Mouse (Mus musculus) midbrain, embryonic 11.5 days (tissue): ENCODE results near the gene Baz1a. TPM values are rescaled to one million over a fixed set of nuclear protein-coding genes. Genes with fewer than 3 reads are reported as not detected.
"Not testable (repeated sequence)": the region's sequence is repeated elsewhere in the genome, so short reads cannot be mapped to it uniquely, and the experiment has no call there.

ENCODE experiments used
- ATAC-seq: fragments of 200-750 bp; cut with Nextera tagmentation; 2 replicates; pipeline ENCODE4 v1.8.0; 2017; ENCODE audit warnings: moderate TSS enrichment, moderate library complexity; ENCODE audit not compliant: low FRiP score
- DNase-seq: peaks from one replicate; pipeline ENCODE4 v3.0.0; 2015; ENCODE audit warnings: low spot score; ENCODE audit errors: missing footprints
- H3K27ac ChIP-seq: fragments of 300-500 bp; sonication (generic); 2 replicates; pipeline ENCODE4 v1.5.1; 2014; ENCODE audit warnings: low read depth, low read length
- H3K27me3 ChIP-seq: fragments of 300-500 bp; sonication (generic); 2 replicates; pipeline ENCODE4 v1.6.1; 2014; ENCODE audit warnings: mild to moderate bottlenecking, low read length, moderate library complexity, mixed read lengths; ENCODE audit not compliant: control insufficient read depth, insufficient read depth
- H3K36me3 ChIP-seq: fragments of 300-500 bp; sonication (generic); 2 replicates; pipeline ENCODE4 v1.6.1; 2014; ENCODE audit warnings: mild to moderate bottlenecking, low read length, moderate library complexity, mixed read lengths; ENCODE audit not compliant: control insufficient read depth, insufficient read depth
- H3K4me1 ChIP-seq: fragments of 300-500 bp; sonication (generic); 2 replicates; pipeline ENCODE4 v1.6.1; 2014; ENCODE audit warnings: low read length; ENCODE audit not compliant: control insufficient read depth, insufficient read depth
- H3K4me2 ChIP-seq: fragments of 300-500 bp; sonication (generic); 2 replicates; pipeline ENCODE4 v1.6.1; 2014; ENCODE audit warnings: mild to moderate bottlenecking, moderate library complexity
- H3K4me3 ChIP-seq: fragments of 300-500 bp; sonication (generic); 2 replicates; pipeline ENCODE4 v1.5.1; 2014; ENCODE audit warnings: low read depth, low read length
- H3K9ac ChIP-seq: fragments of 300-500 bp; sonication (generic); 2 replicates; pipeline ENCODE4 v1.6.1; 2014; ENCODE audit warnings: low read length
- H3K9me3 ChIP-seq: fragments of 300-500 bp; sonication (generic); 2 replicates; pipeline ENCODE4 v1.6.1; 2016; ENCODE audit warnings: low read length; ENCODE audit not compliant: control insufficient read depth
- WGBS: fragments of 180-500 bp; shearing (Covaris S2); extraction: QIAGEN DNeasy Blood & Tissue Kit; methylation state at CpG from one replicate; pipeline ENCODE4 v1.1.7; 2014; 5-methylcytosine and 5-hydroxymethylcytosine counted together
- polyA plus RNA-seq: library from polyadenylated mRNA; unstranded; fragments of >200 nt; fragmentation: Nextera tagmentation; extraction: Ambion mirVana; gene quantifications from 2 replicates; pipeline ENCODE4 v1.2.1, GENCODE M21; 2014

The Baz1a gene
- polyA plus RNA-seq, 1 experiment from 2014 or later: 34.3 TPM

GRCm38 (mm10) chr12:55016339-55017118 lies 2.4 kb upstream of the Baz1a start:
- H3K4me1 ChIP-seq: no peaks in the 10 kb centered on the region
- H3K27me3 ChIP-seq: no peaks in the 10 kb centered on the region
- 78% methylated on average over 8 of the region's 8 CpGs for WGBS
- no peak for ATAC-seq
- H3K9ac ChIP-seq: no peak overlapping the region
- H3K9me3 ChIP-seq: no peaks in the 10 kb centered on the region
- H3K36me3 ChIP-seq: no peaks in the 10 kb centered on the region
- no peak for DNase-seq
- H3K4me2 ChIP-seq: no peak overlapping the region
- no peak overlapping the region for H3K4me3 ChIP-seq
- H3K27ac ChIP-seq: no peak overlapping the region

DNA sequence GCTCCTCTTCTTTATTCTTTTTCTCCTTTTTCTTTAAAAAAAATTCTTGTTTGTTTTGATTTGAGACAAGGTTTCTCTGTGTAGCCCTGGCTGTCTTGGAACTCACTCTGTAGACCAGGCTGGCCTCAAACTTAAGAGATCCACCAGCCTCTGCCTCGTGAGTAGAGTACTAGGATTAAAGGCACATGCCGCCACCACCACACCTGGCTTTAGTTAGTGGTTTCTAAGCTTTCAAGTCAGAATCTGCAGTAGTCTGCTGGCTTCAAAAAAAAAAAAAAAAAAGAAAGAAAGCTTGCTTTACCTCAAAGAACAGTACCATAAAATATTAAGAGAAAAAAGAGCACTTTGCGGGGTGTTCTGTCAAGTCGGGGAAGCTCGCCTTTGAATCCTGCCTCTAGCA lies 1.3 kb upstream of the Baz1a start:
- Histone ChIP-seq H3K27ac (no peak overlapping the region), H3K36me3 (no peaks in the 10 kb centered on the region), H3K4me2 (no peak overlapping the region), H3K4me3 (no peak overlapping the region), H3K9me3 (no peaks in the 10 kb centered on the region), H3K9ac (no peak overlapping the region), H3K27me3 (no peaks in the 10 kb centered on the region), H3K4me1 (no peaks in the 10 kb centered on the region)
- DNase-seq (no peak), ATAC-seq (no peak)
- 87% methylated on average over 5 of the region's 5 CpGs for WGBS

DNA sequence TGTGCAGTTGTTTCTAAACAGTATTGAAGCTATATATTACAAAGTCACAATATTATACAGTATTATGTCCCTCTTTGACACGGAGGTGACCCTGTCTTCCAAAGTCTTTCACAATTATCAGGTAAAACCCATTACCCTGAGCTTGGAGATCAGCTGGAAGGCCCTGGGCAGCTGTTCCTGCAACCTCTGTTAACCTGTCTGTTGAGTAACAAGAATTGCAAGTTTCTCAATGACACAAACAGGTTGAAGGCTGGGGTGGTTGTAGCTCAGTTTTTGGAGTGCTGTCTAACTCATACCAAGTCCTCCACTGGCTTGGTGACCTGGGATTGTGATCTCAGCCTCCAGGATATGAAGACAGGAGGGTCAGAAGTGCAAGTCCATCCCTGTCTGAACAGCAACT lies 1.1 kb downstream of the Baz1a start:
- ATAC-seq (no peak), DNase-seq (no peak)
- H3K27me3 ChIP-seq: no peaks in the 10 kb centered on the region
- H3K27ac ChIP-seq: no peak overlapping the region
- H3K9ac ChIP-seq: no peak overlapping the region
- no peaks in the 10 kb centered on the region for H3K4me1 ChIP-seq
- H3K9me3 ChIP-seq: no peaks in the 10 kb centered on the region
- H3K36me3 ChIP-seq: no peaks in the 10 kb centered on the region
- H3K4me2 ChIP-seq: no peak overlapping the region
- WGBS: 72% methylated on average over 1 of the region's 1 CpGs
- H3K4me3 ChIP-seq: no peak overlapping the region

DNA sequence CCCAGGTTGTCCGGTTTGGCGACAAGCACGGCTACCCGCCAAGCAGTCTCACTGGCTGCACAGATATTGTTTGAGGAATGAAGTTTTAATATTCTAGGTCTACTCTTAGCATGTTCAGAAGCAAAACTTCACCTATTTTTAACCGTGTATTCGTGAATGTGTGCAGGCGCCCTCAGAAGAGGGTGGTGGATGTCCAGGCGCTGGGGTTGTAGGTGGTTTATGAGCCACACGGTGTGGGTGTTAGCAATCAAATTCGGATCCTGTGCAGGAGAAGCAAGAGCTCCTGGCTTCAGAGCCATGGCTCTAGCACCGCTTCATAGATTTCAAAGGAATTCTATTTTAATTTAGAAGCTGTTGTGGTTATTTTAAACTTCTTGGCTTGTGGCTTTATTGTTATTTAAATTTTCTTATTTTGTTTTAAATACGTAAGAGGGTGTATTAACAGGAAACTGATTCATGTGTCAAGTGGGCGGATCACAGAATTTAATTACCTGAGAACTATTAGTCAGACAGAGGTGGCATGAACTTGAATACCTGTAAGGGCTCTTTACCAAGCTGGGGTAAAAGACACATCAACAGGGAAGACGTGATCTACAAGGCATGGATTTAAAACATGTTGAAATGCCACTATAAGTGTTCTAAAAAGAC lies 6.7 kb downstream of the Baz1a start:
- DNase-seq (no peak), ATAC-seq (no peak)
- no peaks in the 10 kb centered on the region for H3K9me3 ChIP-seq
- no peaks in the 10 kb centered on the region for H3K4me1 ChIP-seq
- H3K27ac ChIP-seq: no peak overlapping the region
- H3K27me3 ChIP-seq: no peaks in the 10 kb centered on the region
- H3K36me3 ChIP-seq: no peaks in the 10 kb centered on the region
- H3K4me2 ChIP-seq: no peak overlapping the region
- H3K9ac ChIP-seq: no peak overlapping the region
- no peak overlapping the region for H3K4me3 ChIP-seq
- WGBS: 92% methylated on average over 14 of the region's 14 CpGs

DNA sequence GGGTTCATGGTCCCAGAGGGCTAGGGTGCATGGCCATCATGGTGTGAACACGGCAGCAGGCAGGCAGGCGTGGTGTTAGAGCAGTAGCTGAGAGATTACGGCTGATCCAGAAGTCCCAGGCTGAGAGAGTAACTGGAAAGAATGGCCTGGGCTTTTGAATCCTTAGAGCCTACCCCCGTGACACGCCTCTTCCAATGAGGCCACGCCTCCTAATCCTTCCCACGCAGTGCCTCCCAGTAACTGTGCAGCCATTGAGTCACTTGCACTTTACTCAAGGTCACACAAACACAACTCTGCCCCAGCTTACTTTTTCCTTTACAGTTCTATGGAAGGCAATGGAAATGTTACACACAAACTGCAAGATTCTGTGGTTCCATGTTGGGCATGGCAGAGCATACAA lies 8.1 kb downstream of the Baz1a start:
- ATAC-seq (no peak), DNase-seq (no peak)
- no peak overlapping the region for H3K4me2 ChIP-seq
- H3K27me3 ChIP-seq: no peaks in the 10 kb centered on the region
- 92% methylated on average over 7 of the region's 7 CpGs for WGBS
- H3K9me3 ChIP-seq: no peaks in the 10 kb centered on the region
- H3K4me1 ChIP-seq: no peaks in the 10 kb centered on the region
- no peaks in the 10 kb centered on the region for H3K36me3 ChIP-seq
- no peak overlapping the region for H3K4me3 ChIP-seq
- H3K9ac ChIP-seq: no peak overlapping the region
- H3K27ac ChIP-seq: no peak overlapping the region

GRCm38 (mm10) chr12:55004396-55004795 lies 9.8 kb downstream of the Baz1a start:
- ATAC-seq: no peak
- Histone ChIP-seq H3K4me1 (no peaks in the 10 kb centered on the region), H3K27me3 (no peaks in the 10 kb centered on the region), H3K9me3 (no peaks in the 10 kb centered on the region), H3K9ac (no peak overlapping the region), H3K4me2 (no peak overlapping the region), H3K36me3 (no peaks in the 10 kb centered on the region), H3K27ac (no peak overlapping the region), H3K4me3 (no peak overlapping the region)
- no peak for DNase-seq
- WGBS: 88% methylated on average over 3 of the region's 3 CpGs

DNA sequence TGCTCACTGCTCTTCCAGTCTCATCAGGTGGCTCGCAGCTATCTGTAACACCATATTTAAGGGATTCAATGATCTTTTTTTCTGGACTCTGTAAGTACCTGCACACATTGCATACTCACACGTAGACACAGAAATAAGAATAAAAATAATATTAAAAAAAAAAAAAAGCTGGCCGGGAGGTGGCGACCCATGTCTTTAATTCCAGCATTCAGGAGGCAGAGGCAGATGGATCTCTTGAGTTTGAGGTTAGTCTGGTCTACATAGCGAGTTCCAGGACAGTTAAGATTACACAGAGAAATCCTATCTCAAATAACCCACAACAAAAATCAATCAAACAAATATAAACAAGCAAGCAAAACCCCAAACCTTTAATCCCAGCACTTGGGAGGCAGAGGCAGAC lies 10.3 kb downstream of the Baz1a start:
- ATAC-seq: no peak
- WGBS: 93% methylated on average over 5 of the region's 5 CpGs
- no peaks in the 10 kb centered on the region for H3K36me3 ChIP-seq
- no peaks in the 10 kb centered on the region for H3K27me3 ChIP-seq
- no peak for DNase-seq
- H3K9me3 ChIP-seq: no peaks in the 10 kb centered on the region
- no peak overlapping the region for H3K4me3 ChIP-seq
- H3K4me2 ChIP-seq: no peak overlapping the region
- no peaks in the 10 kb centered on the region for H3K4me1 ChIP-seq
- H3K27ac ChIP-seq: no peak overlapping the region
- no peak overlapping the region for H3K9ac ChIP-seq

DNA sequence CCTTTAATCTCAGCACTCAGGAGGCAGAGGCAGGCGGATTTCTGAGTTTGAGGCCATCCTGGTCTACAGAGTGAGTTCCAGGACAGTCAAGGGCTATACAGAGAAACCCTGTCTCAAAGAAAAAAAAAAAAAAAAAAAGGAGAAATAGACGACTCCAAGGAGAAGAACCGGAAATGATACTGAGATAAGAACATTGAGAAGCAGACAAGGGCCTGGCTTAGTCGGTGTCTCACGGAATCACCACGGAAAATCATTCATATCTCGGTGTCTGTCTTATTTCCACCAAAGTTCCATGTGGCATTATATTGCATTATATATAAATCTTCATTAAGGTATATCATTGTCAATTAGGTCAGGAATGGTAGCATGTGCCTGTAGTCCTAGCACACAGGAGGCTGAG lies 11.6 kb downstream of the Baz1a start:
- not testable (repeated sequence) for H3K4me1 ChIP-seq, H3K27ac ChIP-seq, H3K4me2 ChIP-seq, H3K4me3 ChIP-seq, ATAC-seq, H3K9me3 ChIP-seq, DNase-seq, H3K36me3 ChIP-seq, H3K9ac ChIP-seq, H3K27me3 ChIP-seq
- 85% methylated on average over 7 of the region's 7 CpGs for WGBS

GRCm38 (mm10) chr12:54999016-54999690 lies 15.0 kb downstream of the Baz1a start:
- DNase-seq: no peak
- Histone ChIP-seq H3K9me3 (no peaks in the 10 kb centered on the region), H3K27me3 (no peaks in the 10 kb centered on the region), H3K4me2 (no peak overlapping the region), H3K4me3 (no peak overlapping the region), H3K36me3 (no peaks in the 10 kb centered on the region), H3K9ac (no peak overlapping the region), H3K4me1 (no peaks in the 10 kb centered on the region), H3K27ac (no peak overlapping the region)
- 81% methylated on average over 14 of the region's 14 CpGs for WGBS
- ATAC-seq: no peak
